Comparison of ENCODE assay signal across 8 mouse cellular contexts in the genomic region with DNA sequence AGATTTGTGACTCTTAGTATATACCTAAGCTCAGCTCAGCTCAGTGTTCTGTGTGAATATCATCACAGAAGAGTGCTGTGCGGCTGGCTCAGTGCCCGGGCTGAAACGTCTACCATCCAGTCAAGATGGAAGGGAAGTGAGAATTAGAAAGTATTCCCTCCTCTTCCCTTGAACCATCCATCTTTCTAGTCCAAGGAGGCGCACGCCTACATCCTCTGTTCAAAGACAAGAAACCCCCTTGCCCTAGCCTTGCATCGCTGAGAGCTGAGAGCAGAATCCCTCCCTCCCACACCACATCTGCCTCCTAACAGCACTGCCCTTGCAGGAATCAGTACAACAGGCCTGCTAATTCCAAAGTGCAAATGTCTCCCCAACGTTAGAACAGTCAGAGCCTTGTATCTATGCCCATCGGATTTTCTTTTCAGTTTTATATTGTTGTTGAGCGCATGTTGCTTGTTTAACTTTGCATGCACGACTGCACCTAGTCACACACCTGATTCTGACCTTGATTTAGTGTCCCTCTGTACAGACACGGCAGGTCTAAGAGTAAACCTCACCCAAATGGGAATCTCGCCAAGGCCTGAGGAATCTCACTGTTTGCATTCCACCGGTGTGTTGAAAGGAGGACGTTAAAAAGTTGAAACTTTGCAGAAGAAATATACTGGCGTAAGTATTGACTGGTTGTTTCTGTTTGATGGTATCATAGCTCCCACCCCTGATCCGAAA.
A peak's percentile ranks its signal among the peaks of the same experiment; 100 is the strongest.
DNase-seq lines count a peak whose midpoint lies in the region; ATAC-seq and TF ChIP-seq lines count a peak whose summit lies in the region.

No protein-coding gene starts in this region.

- 76% methylated on average over 16 of the region's 16 CpGs for WGBS in midbrain, postnatal 0 days
- 78% methylated on average over 16 of the region's 16 CpGs for WGBS in midbrain, embryonic 15.5 days
- 57% methylated on average over 16 of the region's 16 CpGs for WGBS in liver, embryonic 16.5 days (ENCODE audit: insufficient replicate concordance)
- 78% methylated on average over 16 of the region's 16 CpGs for WGBS in midbrain, embryonic 16.5 days

- H3K9me3 ChIP-seq in midbrain, postnatal 0 days (ENCODE audit: low read length): no peaks in the 10 kb centered on the region
- no peaks in the 10 kb centered on the region for H3K9me3 ChIP-seq in midbrain, embryonic 15.5 days
- no peaks in the 10 kb centered on the region for H3K9me3 ChIP-seq in liver, embryonic 16.5 days (replicated peaks; ENCODE audit: control insufficient read depth, low read length)
- H3K9me3 ChIP-seq in midbrain, embryonic 16.5 days (replicated peaks; ENCODE audit: control insufficient read depth, low read length, poor library complexity, severe bottlenecking): no peaks in the 10 kb centered on the region

- TF ChIP-seq CTCF in midbrain, postnatal 0 days (IDR thresholded peaks at IDR 0.05): no peak

- H3K27me3 ChIP-seq in midbrain, postnatal 0 days (ENCODE audit: insufficient read depth, low read length): no peaks in the 10 kb centered on the region
- H3K27me3 ChIP-seq in midbrain, embryonic 15.5 days (replicated peaks): no peaks in the 10 kb centered on the region; the same call in 1 of the 2 replicates
- no peaks in the 10 kb centered on the region for H3K27me3 ChIP-seq in liver, embryonic 16.5 days (ENCODE audit: control insufficient read depth, insufficient read depth, low read depth, low read length)
- H3K27me3 ChIP-seq in midbrain, embryonic 16.5 days (ENCODE audit: control insufficient read depth, insufficient read depth, low read depth, low read length): no peaks in the 10 kb centered on the region

- no peak overlapping the region for H3K27ac ChIP-seq in midbrain, postnatal 0 days (ENCODE audit: low read depth, low read length)
- no peak overlapping the region for H3K27ac ChIP-seq in midbrain, embryonic 15.5 days
- peak overlapping the region; percentile 63 for H3K27ac ChIP-seq in liver, embryonic 16.5 days (ENCODE audit: low read length)
- no peak overlapping the region for H3K27ac ChIP-seq in midbrain, embryonic 16.5 days (ENCODE audit: low read length)

- H3K4me1 ChIP-seq in midbrain, postnatal 0 days (ENCODE audit: insufficient read depth, low read length): no peaks in the 10 kb centered on the region
- H3K4me1 ChIP-seq in midbrain, embryonic 15.5 days: no peaks in the 10 kb centered on the region
- peaks cover 2% of the 10 kb centered on the region; the same call in 1 of the 2 replicates for H3K4me1 ChIP-seq in liver, embryonic 16.5 days (ENCODE audit: control insufficient read depth, low read depth, low read length)
- no peaks in the 10 kb centered on the region for H3K4me1 ChIP-seq in midbrain, embryonic 16.5 days (ENCODE audit: control insufficient read depth, insufficient read depth, low read length)

- no peak overlapping the region for H3K4me2 ChIP-seq in midbrain, postnatal 0 days (ENCODE audit: low read depth, low read length, poor library complexity, severe bottlenecking)
- H3K4me2 ChIP-seq in midbrain, embryonic 15.5 days: no peak overlapping the region
- H3K4me2 ChIP-seq in liver, embryonic 16.5 days (ENCODE audit: low read depth, low read length): peak overlapping the region; percentile 13; the same call in 1 of the 2 replicates
- no peak overlapping the region for H3K4me2 ChIP-seq in midbrain, embryonic 16.5 days (ENCODE audit: low read length)

- DNase-seq in midbrain, postnatal 0 days (ENCODE audit: low spot score): peak; percentile 38
- peak; percentile 15 for DNase-seq in heart, adult 8-10 months (ENCODE audit: low spot score)
- DNase-seq in kidney, postnatal 14 days: peak; percentile 60
- peak; percentile 26 to 47 for DNase-seq in urinary bladder, postnatal 36 days (ENCODE audit: low spot score in 2 of 2)
- DNase-seq in gastrocnemius, adult 8-10 months (ENCODE audit: low spot score in 2 of 2): no peak

- ATAC-seq in midbrain, postnatal 0 days (ENCODE audit: low FRiP score): no peak
- ATAC-seq in midbrain, embryonic 15.5 days (replicated peaks): no peak
- peak; percentile 82 for ATAC-seq in liver, embryonic 16.5 days (ENCODE audit: low read depth)
- no peak for ATAC-seq in midbrain, embryonic 16.5 days

- no peak overlapping the region for H3K4me3 ChIP-seq in midbrain, postnatal 0 days (ENCODE audit: low read depth, low read length)
- no peak overlapping the region for H3K4me3 ChIP-seq in midbrain, embryonic 15.5 days
- H3K4me3 ChIP-seq in liver, embryonic 16.5 days (ENCODE audit: low read depth, low read length): no peak overlapping the region
- no peak overlapping the region for H3K4me3 ChIP-seq in midbrain, embryonic 16.5 days (ENCODE audit: low read depth, low read length)

- no peaks in the 10 kb centered on the region for H3K36me3 ChIP-seq in midbrain, postnatal 0 days (ENCODE audit: insufficient read depth, low read length)
- no peaks in the 10 kb centered on the region for H3K36me3 ChIP-seq in midbrain, embryonic 15.5 days (replicated peaks)
- no peaks in the 10 kb centered on the region for H3K36me3 ChIP-seq in liver, embryonic 16.5 days (ENCODE audit: control insufficient read depth, insufficient read depth)
- no peaks in the 10 kb centered on the region for H3K36me3 ChIP-seq in midbrain, embryonic 16.5 days (ENCODE audit: control insufficient read depth, insufficient read depth, low read length)

- H3K9ac ChIP-seq in midbrain, postnatal 0 days (replicated peaks; ENCODE audit: low read length, poor library complexity, severe bottlenecking): no peak overlapping the region
- no peak overlapping the region for H3K9ac ChIP-seq in midbrain, embryonic 15.5 days
- no peak overlapping the region for H3K9ac ChIP-seq in liver, embryonic 16.5 days (ENCODE audit: low read depth, low read length)
- H3K9ac ChIP-seq in midbrain, embryonic 16.5 days (ENCODE audit: low read depth, low read length): no peak overlapping the region

Comparison
In these comparisons a context has a peak if more than half of its experiments do, and no peak if none do; other contexts are left out.
1. DNase-seq: peak in midbrain, postnatal 0 days (single experiment), heart, adult 8-10 months (single experiment), kidney, postnatal 14 days (single experiment) and urinary bladder, postnatal 36 days (2 of 2); none in gastrocnemius, adult 8-10 months (0 of 2).